Mouse (Mus musculus) left cerebral cortex, adult 6 months (tissue): Measurements from ENCODE around the gene Pex12. TPM values are rescaled to one million over a fixed set of nuclear protein-coding genes. Genes with fewer than 3 reads are reported as not detected.

Source experiments
- long read RNA-seq, 2 experiments: library from polyadenylated mRNA; unstranded; transcript quantifications; one replicate each; pipeline ENCODE4 v2.0.0; 2019 to 2020
- polyA plus RNA-seq: library from polyadenylated mRNA; unstranded; fragments of <200 nt; fragmentation: Nextera tagmentation; gene quantifications from 2 replicates; pipeline ENCODE4 v1.2.3, GENCODE M21; 2021

Pex12 gene
- 8.9 and 11.4 TPM in 2 replicates for polyA plus RNA-seq
- long read RNA-seq, experiment 1, transcript Pex12-207 (3 exons, 2,501 nt) = minor isoform, 5 of 99 reads
- long read RNA-seq, experiment 1, transcript Pex12-202 (4 exons, 2,389 nt) = major isoform, 54 of 99 reads
- long read RNA-seq, experiment 1, partial matches to known transcripts = 1 of 99 reads
- long read RNA-seq, experiment 1, other reads (novel, unspliced or antisense) = 35 of 99 reads
- long read RNA-seq, experiment 2, transcript Pex12-202 (4 exons, 2,389 nt) = major isoform, 13 of 20 reads
- long read RNA-seq, experiment 2, partial matches to known transcripts = 0 of 20 reads
- long read RNA-seq, experiment 2, other reads (novel, unspliced or antisense) = 4 of 20 reads

DNA sequence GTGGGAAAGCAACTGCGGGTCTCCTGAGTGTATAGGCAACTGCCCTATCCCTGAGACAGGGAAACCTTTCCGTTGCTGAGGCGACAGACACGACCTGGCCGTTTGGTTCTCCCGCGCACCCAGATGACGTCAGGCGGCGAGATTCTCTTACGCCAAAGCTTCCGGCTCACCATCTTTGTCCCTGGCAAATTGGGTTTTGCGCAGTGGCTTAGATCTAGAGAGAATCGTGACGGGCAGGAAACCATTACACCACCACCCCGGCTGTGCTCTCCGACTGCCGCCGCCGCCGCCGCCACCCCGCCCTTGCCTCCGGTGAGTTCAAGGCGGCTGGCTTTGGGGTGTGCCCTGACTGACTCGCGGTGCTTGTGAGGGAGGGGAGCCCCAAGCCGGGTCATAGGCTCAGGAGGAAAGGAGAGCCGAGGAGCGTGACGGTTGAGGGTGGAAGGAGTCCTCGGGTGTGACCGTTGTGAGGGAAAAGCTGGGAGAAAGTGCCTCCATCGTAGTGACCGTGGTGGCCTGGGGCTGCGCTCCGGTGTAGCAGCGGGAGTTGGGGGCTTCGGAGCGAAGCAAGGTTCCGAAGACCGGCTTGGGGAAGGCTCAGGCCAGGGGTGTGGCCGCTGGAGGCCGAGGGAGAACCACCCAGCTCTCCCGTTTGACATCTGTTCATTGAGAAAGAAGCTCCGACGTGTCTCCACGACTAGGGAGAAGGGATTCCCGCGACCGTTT lies at the start of gene Pex12:
Gene Pex12 (minus strand): TSS at position 61 of the 726 bp plus-strand sequence.

DNA sequence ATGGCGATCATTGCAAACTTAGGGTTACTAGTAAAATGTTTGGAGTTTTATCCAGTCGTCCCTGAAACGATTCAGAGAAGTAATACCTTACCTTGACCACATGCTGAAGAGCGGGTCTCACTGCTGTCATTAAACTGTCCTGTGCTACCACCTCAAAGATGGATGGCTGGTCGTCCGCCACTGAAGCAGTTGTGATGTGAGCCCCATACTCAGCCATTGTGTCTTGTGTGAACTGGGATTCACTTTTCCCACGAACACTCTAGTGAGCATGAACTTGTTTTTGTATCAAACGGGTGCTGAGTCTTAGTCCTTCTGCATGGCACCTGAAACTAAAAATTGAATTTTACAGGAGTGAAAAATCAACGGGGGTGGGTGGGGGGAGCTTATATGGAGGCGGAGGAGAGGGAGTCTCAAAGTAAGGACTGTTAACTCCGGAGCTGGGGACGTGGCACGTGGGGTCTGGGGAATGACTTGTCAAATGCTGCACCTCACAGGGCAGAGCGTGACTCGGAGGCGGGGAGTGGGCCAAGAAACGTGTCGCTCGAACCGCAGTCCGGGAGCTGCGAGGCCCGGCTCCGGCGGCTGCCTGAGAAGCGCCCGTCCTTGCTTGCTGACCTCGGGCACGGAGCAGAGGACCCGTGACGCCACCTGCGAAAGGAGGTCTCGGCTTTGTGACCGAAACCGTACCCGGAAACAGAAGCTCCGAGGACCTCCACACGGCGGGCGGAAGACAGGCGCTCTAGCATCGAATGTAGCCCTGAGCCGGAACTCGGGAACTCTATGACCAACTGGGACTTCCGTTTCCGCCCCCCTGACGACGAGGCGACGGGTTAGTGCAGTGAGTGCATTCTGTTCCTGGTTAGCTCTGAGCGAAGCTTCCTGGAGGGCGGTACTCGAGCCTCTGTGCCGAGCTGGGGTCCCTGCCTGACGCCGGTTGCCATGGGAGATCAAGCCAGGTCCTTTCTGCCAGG lies 3.9 kb downstream of the Pex12 start, which contains the start of gene Ap2b1:
Gene Ap2b1 (plus strand): TSS at position 800 of the 971 bp plus-strand sequence.

DNA sequence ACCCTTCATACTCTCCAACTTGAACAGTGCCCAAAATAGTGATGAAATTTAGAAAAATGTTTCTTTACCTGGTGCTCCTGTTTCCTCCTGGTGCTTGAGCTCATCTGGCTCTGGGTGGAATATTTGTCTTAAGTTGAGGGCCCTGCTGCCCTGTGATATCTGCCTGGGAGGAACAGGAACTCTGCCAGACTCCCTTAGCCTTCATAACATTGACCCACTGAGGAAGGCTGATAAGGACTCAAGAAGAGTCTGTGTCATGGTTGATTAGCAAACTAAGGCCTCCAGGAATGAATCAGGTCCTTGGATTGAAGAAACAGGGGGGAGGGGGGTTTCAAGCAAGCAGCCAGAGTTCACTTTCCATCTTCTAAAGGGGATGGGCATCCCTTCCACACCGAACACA lies 15.8 kb downstream of the Pex12 start, which contains the start of gene Slfn14:
Gene Slfn14 (minus strand): TSS at position 161 of the 400 bp plus-strand sequence.

Other genes starting within 250 kb of the Pex12 start
- gene Slfn2, start 237.5 kb downstream of the Pex12 start, polyA plus RNA-seq = 1.1 and 2.1 TPM in 2 replicates
- not detected in 2 replicates for gene Slfn1, start 185.7 kb downstream of the Pex12 start, polyA plus RNA-seq
- gene Slfn4, start 127.4 kb downstream of the Pex12 start, polyA plus RNA-seq = not detected in 2 replicates
- gene Slfn3, start 111.3 kb downstream of the Pex12 start, polyA plus RNA-seq = 0.13 and 0.14 TPM in 2 replicates
- not detected in 2 replicates for gene Slfn14, start 15.9 kb downstream of the Pex12 start, polyA plus RNA-seq
- gene Ap2b1, start 3.6 kb downstream of the Pex12 start, polyA plus RNA-seq = 65.4 and 103 TPM in 2 replicates
- gene Rasl10b, start 106.6 kb upstream of the Pex12 start, polyA plus RNA-seq = 22.6 and 32.3 TPM in 2 replicates
- gene Gas2l2, start 126.9 kb upstream of the Pex12 start, polyA plus RNA-seq = 0.29 TPM in 2 replicates
- 0.82 and 1.1 TPM in 2 replicates for gene 1700020L24Rik, start 135.1 kb upstream of the Pex12 start, polyA plus RNA-seq
- 1.0 and 2.0 TPM in 2 replicates for gene Mmp28, start 160.5 kb upstream of the Pex12 start, polyA plus RNA-seq
- 0.81 and 0.97 TPM in 2 replicates for gene Taf15, start 170.5 kb upstream of the Pex12 start, polyA plus RNA-seq
- not detected in 2 replicates for gene Heatr9, start 219.6 kb upstream of the Pex12 start, polyA plus RNA-seq
- 0.74 and 5.3 TPM in 2 replicates for gene Ccl5, start 227.9 kb upstream of the Pex12 start, polyA plus RNA-seq